Mouse (Mus musculus) kidney, embryonic 16.5 days (tissue): ENCODE measurements around the gene Kcnk1. TPM values are rescaled to one million over a fixed set of nuclear protein-coding genes. Genes with fewer than 3 reads are reported as not detected.
A peak's percentile ranks its signal among the peaks of the same experiment; 100 is the strongest.

ENCODE experiments used
- ATAC-seq: fragments of 200-750 bp; cut with Nextera tagmentation; 2 replicates; pipeline ENCODE4 v1.8.0; 2017; ENCODE audit warnings: moderate TSS enrichment; ENCODE audit not compliant: low FRiP score, low TSS enrichment
- H3K27ac ChIP-seq: fragments of 300-500 bp; sonication (generic); 2 replicates; pipeline ENCODE4 v1.5.1; 2014; ENCODE audit warnings: low read length
- H3K27me3 ChIP-seq: fragments of 300-500 bp; sonication (generic); 2 replicates; pipeline ENCODE4 v1.6.1; 2014; ENCODE audit warnings: low read length, control low read depth, mixed read lengths; ENCODE audit not compliant: insufficient read depth
- H3K36me3 ChIP-seq: fragments of 300-500 bp; sonication (generic); 2 replicates; pipeline ENCODE4 v1.6.1; 2014; ENCODE audit warnings: low read length, control low read depth, mixed read lengths; ENCODE audit not compliant: insufficient read depth
- H3K4me1 ChIP-seq: fragments of 300-500 bp; sonication (generic); 2 replicates; pipeline ENCODE4 v1.6.1; 2014; ENCODE audit warnings: low read length, control low read depth, mixed read lengths; ENCODE audit not compliant: insufficient read depth
- H3K4me2 ChIP-seq: fragments of 300-500 bp; sonication (generic); replicated peaks from 2 replicates; pipeline ENCODE4 v1.6.1; 2014; ENCODE audit warnings: low read depth, low read length
- H3K4me3 ChIP-seq: fragments of 300-500 bp; sonication (generic); 2 replicates; pipeline ENCODE4 v1.5.1; 2014; ENCODE audit warnings: mild to moderate bottlenecking, low read length
- H3K9ac ChIP-seq: fragments of 300-500 bp; sonication (generic); replicated peaks from 2 replicates; pipeline ENCODE4 v1.6.1; 2014; ENCODE audit warnings: low read length
- H3K9me3 ChIP-seq: fragments of 300-500 bp; sonication (generic); 2 replicates; pipeline ENCODE4 v1.6.1; 2016; ENCODE audit warnings: low read length, control low read depth
- WGBS: fragments of 180-500 bp; shearing (Covaris S2); extraction: QIAGEN DNeasy Blood & Tissue Kit; methylation state at CpG from one replicate; pipeline ENCODE4 v1.1.7; 2014; 5-methylcytosine and 5-hydroxymethylcytosine counted together
- polyA plus RNA-seq: library from polyadenylated mRNA; unstranded; fragments of >200 nt; fragmentation: Nextera tagmentation; extraction: Ambion mirVana; gene quantifications from 2 replicates; pipeline ENCODE4 v1.2.1, GENCODE M21; 2015

The Kcnk1 gene
- polyA plus RNA-seq, 1 experiment from 2014 or later, result 53.6 TPM

DNA sequence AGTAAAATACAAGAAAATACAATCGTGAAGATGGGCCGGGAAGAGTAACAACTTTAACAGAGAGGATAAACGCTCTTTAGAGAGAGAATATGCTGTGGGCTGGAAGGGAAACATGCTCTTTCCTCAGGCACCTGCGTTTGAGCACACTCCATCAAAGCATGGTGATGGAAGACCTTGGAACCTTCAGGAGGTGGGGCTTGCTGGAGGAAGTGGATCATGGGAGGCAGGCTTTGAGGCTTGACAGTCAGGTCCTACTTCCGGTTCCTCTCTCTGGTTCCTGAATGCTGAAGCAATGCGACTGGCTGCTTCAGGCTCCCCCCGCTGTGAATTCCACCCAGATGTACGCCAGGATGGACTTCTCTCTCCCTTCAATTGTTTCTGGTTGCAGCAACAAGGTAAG lies 34.9 kb upstream of the Kcnk1 start:
- Histone ChIP-seq H3K9me3 (peaks cover 14% of the 10 kb centered on the region; the same call in 1 of the 2 replicates), H3K4me2 (no peak overlapping the region), H3K4me1 (no peaks in the 10 kb centered on the region), H3K27me3 (peaks cover 5% of the 10 kb centered on the region), H3K36me3 (no peaks in the 10 kb centered on the region), H3K4me3 (no peak overlapping the region), H3K9ac (no peak overlapping the region), H3K27ac (no peak overlapping the region)
- ATAC-seq, result no peak
- WGBS, result 84% methylated on average over 8 of the region's 8 CpGs

GRCm38 (mm10) chr8:125961790-125962189 lies 33.2 kb upstream of the Kcnk1 start:
- H3K9ac ChIP-seq, result no peak overlapping the region
- H3K4me3 ChIP-seq, result no peak overlapping the region
- WGBS, result 90% methylated on average over 6 of the region's 6 CpGs
- H3K36me3 ChIP-seq, result no peaks in the 10 kb centered on the region
- H3K4me1 ChIP-seq, result no peaks in the 10 kb centered on the region
- H3K9me3 ChIP-seq, result peaks cover 14% of the 10 kb centered on the region; the same call in 1 of the 2 replicates
- H3K27ac ChIP-seq, result no peak overlapping the region
- ATAC-seq, result no peak
- H3K27me3 ChIP-seq, result peaks cover 5% of the 10 kb centered on the region; the same call in 1 of the 2 replicates
- no peak overlapping the region for H3K4me2 ChIP-seq

DNA sequence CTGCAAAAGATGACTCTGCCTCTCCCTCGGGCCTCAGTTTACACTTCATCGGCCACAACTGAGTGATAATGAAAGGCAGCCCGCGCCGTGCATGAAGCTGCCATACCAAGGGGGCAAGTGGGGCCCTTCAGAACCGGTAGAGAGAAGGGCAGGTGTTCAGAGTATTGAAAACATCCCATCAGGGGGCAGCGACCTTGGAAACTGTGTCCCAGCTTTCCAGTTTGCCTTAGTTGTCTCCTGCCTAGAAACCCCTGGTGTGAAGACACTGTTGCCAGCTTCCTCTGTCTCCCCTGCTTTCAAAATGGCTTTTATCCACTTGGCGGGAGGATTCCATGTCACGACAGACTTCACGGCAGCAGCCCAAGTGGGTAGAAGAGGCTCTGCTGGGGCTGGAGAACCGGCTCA lies 31.2 kb upstream of the Kcnk1 start:
- H3K4me1 ChIP-seq, result no peaks in the 10 kb centered on the region
- no peak overlapping the region for H3K9ac ChIP-seq
- peaks cover 14% of the 10 kb centered on the region; the same call in 1 of the 2 replicates for H3K9me3 ChIP-seq
- no peaks in the 10 kb centered on the region for H3K36me3 ChIP-seq
- H3K27ac ChIP-seq, result no peak overlapping the region
- peak overlapping the region; percentile 14 for H3K4me2 ChIP-seq
- no peak overlapping the region for H3K4me3 ChIP-seq
- 9% methylated on average over 11 of the region's 11 CpGs for WGBS
- peaks cover 5% of the 10 kb centered on the region; the same call in 1 of the 2 replicates for H3K27me3 ChIP-seq
- no peak for ATAC-seq

DNA sequence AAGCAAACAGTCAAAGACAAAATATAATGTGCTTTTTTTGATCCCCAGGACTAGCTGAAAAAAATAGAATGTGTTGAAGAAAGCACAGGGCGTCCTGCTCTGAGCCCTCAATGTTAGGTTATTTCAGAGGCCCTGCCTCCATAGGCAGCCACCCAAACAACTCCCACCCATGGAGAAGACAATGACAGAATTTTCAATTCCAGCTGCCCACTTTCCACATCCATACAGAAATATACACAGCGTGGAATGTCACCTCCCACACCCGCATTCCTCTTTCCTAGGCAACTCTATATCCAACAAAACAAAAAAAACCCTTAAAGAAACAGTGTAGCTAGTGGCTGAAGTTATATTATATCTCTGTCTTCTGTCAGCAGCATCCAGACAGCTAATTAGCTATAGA lies 23.6 kb upstream of the Kcnk1 start:
- Histone ChIP-seq H3K9ac (no peak overlapping the region), H3K4me3 (no peak overlapping the region), H3K27me3 (no peaks in the 10 kb centered on the region), H3K4me2 (no peak overlapping the region), H3K27ac (no peak overlapping the region), H3K36me3 (no peaks in the 10 kb centered on the region), H3K4me1 (no peaks in the 10 kb centered on the region), H3K9me3 (no peaks in the 10 kb centered on the region)
- no peak for ATAC-seq
- WGBS, result 29% methylated on average over 3 of the region's 3 CpGs

- H3K27ac ChIP-seq, result no peak overlapping the region
- H3K9me3 ChIP-seq, result no peaks in the 10 kb centered on the region
- H3K4me2 ChIP-seq, result no peak overlapping the region
- H3K4me1 ChIP-seq, result no peaks in the 10 kb centered on the region
- no peaks in the 10 kb centered on the region for H3K27me3 ChIP-seq
- H3K9ac ChIP-seq, result no peak overlapping the region
- no peak for ATAC-seq
- H3K36me3 ChIP-seq, result no peaks in the 10 kb centered on the region
- 75% methylated on average over 4 of the region's 4 CpGs for WGBS
- H3K4me3 ChIP-seq, result no peak overlapping the region
These were observed 19.0 kb upstream of the Kcnk1 start for GRCm38 (mm10) chr8:125975981-125976380.

- Histone ChIP-seq H3K27me3 (no peaks in the 10 kb centered on the region), H3K9me3 (no peaks in the 10 kb centered on the region), H3K27ac (no peak overlapping the region), H3K9ac (no peak overlapping the region), H3K4me1 (no peaks in the 10 kb centered on the region), H3K36me3 (no peaks in the 10 kb centered on the region), H3K4me3 (no peak overlapping the region), H3K4me2 (no peak overlapping the region)
- WGBS, result 24% methylated on average over 6 of the region's 6 CpGs
- ATAC-seq, result no peak
These were observed 14.1 kb upstream of the Kcnk1 start for GRCm38 (mm10) chr8:125980826-125981225.

DNA sequence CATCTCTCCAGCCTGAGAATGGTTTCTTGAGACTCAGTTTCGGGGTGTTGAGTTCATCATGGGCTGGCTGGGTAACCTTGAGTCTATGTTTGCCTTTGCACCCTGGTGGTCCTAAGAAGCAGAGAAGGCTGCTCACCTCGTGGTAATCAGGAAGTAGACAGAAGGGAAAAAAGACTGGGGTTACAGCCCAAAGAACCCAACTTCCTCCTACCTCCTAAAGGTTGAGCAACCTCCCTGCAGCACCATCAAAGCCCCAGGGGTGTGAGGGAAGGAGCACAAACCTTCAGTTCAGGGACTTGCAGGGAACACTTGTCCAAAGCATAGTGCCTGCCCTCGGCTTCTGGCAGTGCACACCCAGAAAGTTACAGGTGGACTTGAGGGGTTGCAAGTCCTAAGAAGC lies 11.5 kb upstream of the Kcnk1 start:
- 0 out of 2 replicates have a peak, but pooled peaks cover 5% of the 10 kb centered on the region for H3K4me1 ChIP-seq
- no peaks in the 10 kb centered on the region for H3K36me3 ChIP-seq
- no peaks in the 10 kb centered on the region for H3K27me3 ChIP-seq
- H3K9ac ChIP-seq, result no peak overlapping the region
- no peak for ATAC-seq
- H3K27ac ChIP-seq, result no peak overlapping the region
- no peak overlapping the region for H3K4me2 ChIP-seq
- no peak overlapping the region for H3K4me3 ChIP-seq
- H3K9me3 ChIP-seq, result no peaks in the 10 kb centered on the region
- WGBS, result 76% methylated on average over 3 of the region's 3 CpGs

DNA sequence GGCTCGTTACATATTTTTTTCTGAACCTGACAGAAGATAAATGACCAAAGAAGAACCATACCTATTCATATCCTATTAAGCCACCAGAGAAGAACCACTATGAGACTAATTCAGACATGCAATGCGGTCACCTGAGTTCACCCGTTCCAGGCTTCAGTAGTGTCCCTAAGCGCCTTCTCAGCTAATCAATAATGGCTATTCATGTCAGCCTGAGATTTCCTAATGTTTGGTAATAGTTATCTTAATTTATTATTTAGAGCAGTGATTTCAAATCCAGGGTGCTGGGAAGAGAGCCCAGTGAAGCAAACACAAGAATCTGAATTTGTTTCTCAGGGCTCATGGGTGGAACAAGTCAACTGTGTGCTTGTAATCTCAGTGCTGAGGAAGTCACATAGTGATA lies 10.8 kb upstream of the Kcnk1 start:
- H3K4me1 ChIP-seq, result 0 out of 2 replicates have a peak, but pooled peaks cover 5% of the 10 kb centered on the region
- no peak overlapping the region for H3K9ac ChIP-seq
- no peak overlapping the region for H3K4me3 ChIP-seq
- H3K4me2 ChIP-seq, result no peak overlapping the region
- no peak for ATAC-seq
- no peak overlapping the region for H3K27ac ChIP-seq
- 94% methylated on average over 4 of the region's 4 CpGs for WGBS
- H3K36me3 ChIP-seq, result no peaks in the 10 kb centered on the region
- no peaks in the 10 kb centered on the region for H3K9me3 ChIP-seq
- no peaks in the 10 kb centered on the region for H3K27me3 ChIP-seq

- Histone ChIP-seq H3K27me3 (no peaks in the 10 kb centered on the region), H3K9ac (no peak overlapping the region), H3K4me1 (0 out of 2 replicates have a peak, but pooled peaks cover 5% of the 10 kb centered on the region), H3K4me2 (no peak overlapping the region), H3K27ac (no peak overlapping the region), H3K4me3 (no peak overlapping the region), H3K9me3 (no peaks in the 10 kb centered on the region), H3K36me3 (no peaks in the 10 kb centered on the region)
- ATAC-seq, result no peak
- 94% methylated on average over 2 of the region's 2 CpGs for WGBS
These were observed 9.6 kb upstream of the Kcnk1 start for GRCm38 (mm10) chr8:125985364-125985763.

- 48% methylated on average over 6 of the region's 6 CpGs for WGBS
- ATAC-seq, result no peak
- no peak overlapping the region for H3K27ac ChIP-seq
These were observed 7.9 kb upstream of the Kcnk1 start for GRCm38 (mm10) chr8:125986999-125987589.

More at GRCm38 (mm10) chr8:125986999-125987589, 7.9 kb upstream of the Kcnk1 start:
- Histone ChIP-seq H3K9ac (no peak overlapping the region), H3K36me3 (no peaks in the 10 kb centered on the region), H3K4me1 (0 out of 2 replicates have a peak, but pooled peaks cover 5% of the 10 kb centered on the region), H3K27me3 (no peaks in the 10 kb centered on the region), H3K4me2 (no peak overlapping the region), H3K4me3 (no peak overlapping the region), H3K9me3 (no peaks in the 10 kb centered on the region)
